Mouse (Mus musculus) heart, embryonic 14.5 days (tissue): ENCODE data around the gene Pld3. TPM values are rescaled to one million over a fixed set of nuclear protein-coding genes. Genes with fewer than 3 reads are reported as not detected.
"Not testable (repeated sequence)": the region's sequence is repeated elsewhere in the genome, so short reads cannot be mapped to it uniquely, and the experiment has no call there.

Source experiments
- ATAC-seq: fragments of 200-750 bp; cut with Nextera tagmentation; 2 replicates; pipeline ENCODE4 v1.8.0; 2017; ENCODE audit warnings: low read depth, moderate TSS enrichment; ENCODE audit not compliant: insufficient number of reproducible peaks, insufficient read depth, low FRiP score
- H3K27ac ChIP-seq, 2 experiments: fragments of 200-500 bp in 1 of 2; fragments of 300-500 bp in 1 of 2; sonication (generic) in 1 of 2; replicated peaks in 1 of 2; 2 replicates each; pipeline ENCODE4 v1.5.1; 2012 to 2014; ENCODE audit warnings: low read depth in 2 of 2, low read length in 2 of 2, control low read depth in 1 of 2, mild to moderate bottlenecking in 1 of 2, mixed read lengths in 1 of 2; ENCODE audit not compliant: control insufficient read depth in 1 of 2, insufficient read depth in 1 of 2
- H3K27me3 ChIP-seq: fragments of 300-500 bp; sonication (generic); 2 replicates; pipeline ENCODE4 v1.6.1; 2014; ENCODE audit warnings: mild to moderate bottlenecking, low read length, control low read depth; ENCODE audit not compliant: control insufficient read depth, insufficient read depth
- H3K36me3 ChIP-seq: fragments of 300-500 bp; sonication (generic); 2 replicates; pipeline ENCODE4 v1.6.1; 2014; ENCODE audit warnings: mild to moderate bottlenecking, control low read depth, low read length, mixed read lengths; ENCODE audit not compliant: control insufficient read depth, insufficient read depth
- H3K4me1 ChIP-seq, 2 experiments: fragments of 200-500 bp in 1 of 2; fragments of 300-500 bp in 1 of 2; sonication (generic) in 1 of 2; 2 replicates each; pipeline ENCODE4 v1.6.1; 2012 to 2014; ENCODE audit warnings: low read length in 2 of 2, control low read depth in 1 of 2, mixed read lengths in 1 of 2; ENCODE audit not compliant: control insufficient read depth in 2 of 2, insufficient read depth in 2 of 2
- H3K4me2 ChIP-seq: fragments of 300-500 bp; sonication (generic); 2 replicates; pipeline ENCODE4 v1.6.1; 2014; ENCODE audit warnings: mild to moderate bottlenecking, low read length
- H3K4me3 ChIP-seq, 2 experiments: fragments of 200-500 bp in 1 of 2; fragments of 300-500 bp in 1 of 2; sonication (generic) in 1 of 2; 2 replicates each; pipeline ENCODE4 v1.5.1; 2012 to 2014; ENCODE audit warnings: low read length in 2 of 2, mild to moderate bottlenecking in 2 of 2, control low read depth in 1 of 2, low read depth in 1 of 2, moderate library complexity in 1 of 2; ENCODE audit not compliant: control insufficient read depth in 1 of 2, insufficient read depth in 1 of 2
- H3K9ac ChIP-seq: fragments of 300-500 bp; sonication (generic); 2 replicates; pipeline ENCODE4 v1.6.1; 2014; ENCODE audit warnings: mild to moderate bottlenecking, low read length
- H3K9me3 ChIP-seq: fragments of 300-500 bp; sonication (generic); 2 replicates; pipeline ENCODE4 v1.6.1; 2016; ENCODE audit warnings: low read length, control low read depth; ENCODE audit not compliant: control insufficient read depth
- WGBS: fragments of 180-500 bp; shearing (Covaris S2); extraction: QIAGEN DNeasy Blood & Tissue Kit; methylation state at CpG from one replicate; pipeline ENCODE4 v1.1.7; 2014; 5-methylcytosine and 5-hydroxymethylcytosine counted together
- polyA plus RNA-seq: library from polyadenylated mRNA; unstranded; fragments of >200 nt; fragmentation: Nextera tagmentation; extraction: Ambion mirVana; gene quantifications from 2 replicates; pipeline ENCODE4 v1.2.1, GENCODE M21; 2014

Pld3 gene
- polyA plus RNA-seq, 1 experiment from 2014 or later, result 61.7 TPM

DNA sequence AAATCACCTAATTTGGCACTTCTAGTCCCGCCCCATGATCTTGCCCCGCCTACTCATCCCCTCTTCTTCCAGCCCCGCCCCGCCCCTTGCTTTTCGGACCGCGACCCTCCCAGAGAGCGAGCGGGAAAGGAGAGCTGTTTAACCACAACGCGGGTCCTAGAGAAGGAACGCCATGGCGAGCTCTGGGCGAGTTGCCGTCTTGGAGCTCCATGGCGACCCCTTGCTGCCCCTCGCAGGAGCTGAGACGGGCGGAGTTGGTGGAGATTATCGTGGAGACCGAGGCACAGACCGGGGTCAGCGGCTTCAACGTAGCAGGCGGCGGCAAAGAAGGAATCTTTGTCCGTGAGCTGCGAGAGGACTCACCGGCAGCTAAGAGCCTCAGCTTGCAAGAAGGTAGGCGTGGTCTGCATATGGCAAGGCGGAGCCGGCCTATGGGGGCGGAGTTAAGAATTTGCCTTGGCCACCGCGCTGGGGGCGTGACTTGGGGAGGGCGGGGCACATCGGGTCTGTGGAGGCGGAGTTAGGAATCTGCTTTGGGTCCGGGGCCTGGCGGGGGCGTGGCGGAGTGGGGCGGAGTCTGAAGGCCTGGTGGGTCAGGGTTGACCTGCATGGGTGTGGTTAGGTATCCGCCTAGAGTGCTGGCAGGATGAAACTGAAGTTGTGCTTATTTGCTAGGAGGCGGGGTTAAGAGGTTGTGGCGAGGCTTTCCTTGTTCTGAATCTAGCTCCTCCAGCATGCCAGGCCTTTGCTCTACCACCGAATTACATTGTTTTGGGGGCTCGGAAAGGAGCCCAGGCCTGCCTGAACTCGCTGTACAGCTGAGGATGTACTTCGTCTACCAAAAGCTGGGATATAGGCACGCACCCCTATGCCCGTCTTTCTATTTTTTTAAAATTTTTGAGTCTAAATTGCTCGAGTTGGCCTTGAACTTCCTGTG lies 45.0 kb downstream of the Pld3 start:
- Histone ChIP-seq H3K36me3 (no peaks in the 10 kb centered on the region), H3K4me3 (peak overlapping the region; percentile 69 to 78), H3K9me3 (no peaks in the 10 kb centered on the region), H3K27ac (peak overlapping the region; percentile 99), H3K4me1 (peaks cover 10 to 20% of the 10 kb centered on the region in 2 experiments), H3K9ac (peak overlapping the region; percentile 85), H3K4me2 (peak overlapping the region; percentile 75), H3K27me3 (no peaks in the 10 kb centered on the region)
- under 1% methylated on average over 54 of the region's 54 CpGs for WGBS
- peak; percentile 91 for ATAC-seq

DNA sequence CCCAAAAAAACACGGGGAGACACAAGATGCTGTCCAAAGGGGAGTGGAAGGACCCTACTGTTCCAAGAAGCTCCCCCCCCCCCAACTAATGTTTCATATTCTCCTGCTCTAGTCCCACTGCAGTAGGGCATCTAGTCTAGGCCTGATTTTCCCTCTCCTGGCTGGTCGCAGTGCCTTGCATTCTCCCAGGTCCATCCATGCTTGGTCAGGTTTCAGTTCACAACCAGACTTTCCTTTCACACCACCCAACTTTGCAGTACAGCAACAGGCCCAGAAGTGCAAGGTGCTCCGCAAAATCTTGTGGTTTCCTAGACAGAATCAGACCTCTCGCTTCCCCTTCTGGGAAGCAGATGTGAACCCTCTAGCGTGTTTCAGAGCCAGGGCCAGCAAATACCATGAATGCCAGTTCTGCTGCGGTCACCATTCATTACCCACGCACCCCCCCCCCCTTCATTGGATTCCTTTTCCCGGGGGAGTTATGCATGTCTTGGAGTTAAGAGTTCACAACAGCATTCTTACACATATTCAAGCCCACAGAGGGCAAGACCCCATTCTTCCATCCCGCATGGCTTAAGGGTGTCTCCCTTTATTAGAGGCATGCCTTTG lies 46.1 kb downstream of the Pld3 start:
- no peak for ATAC-seq
- Histone ChIP-seq H3K27me3 (no peaks in the 10 kb centered on the region), H3K36me3 (no peaks in the 10 kb centered on the region), H3K4me3 (peak overlapping the region in 1 of 2 experiments; percentile 69; a peak in 2 of 4 replicates), H3K9me3 (no peaks in the 10 kb centered on the region), H3K4me2 (peak overlapping the region; percentile 75), H3K27ac (peak overlapping the region; percentile 28 to 99), H3K4me1 (peaks cover 10 to 21% of the 10 kb centered on the region in 2 experiments), H3K9ac (peak overlapping the region; percentile 85; the same call in 1 of the 2 replicates)
- 40% methylated on average over 9 of the region's 9 CpGs for WGBS

GRCm38 (mm10) chr7:27501620-27502019 lies 51.4 kb downstream of the Pld3 start:
- no peaks in the 10 kb centered on the region for H3K36me3 ChIP-seq
- peak overlapping the region; percentile 42 to 68; a peak in 3 of 4 replicates for H3K27ac ChIP-seq
- H3K9me3 ChIP-seq, result no peaks in the 10 kb centered on the region
- H3K4me2 ChIP-seq, result no peak overlapping the region
- H3K4me3 ChIP-seq, result no peak overlapping the region
- WGBS, result 26% methylated on average over 4 of the region's 4 CpGs
- ATAC-seq, result peak; percentile 24; the same call in 1 of the 2 replicates
- H3K27me3 ChIP-seq, result no peaks in the 10 kb centered on the region
- peaks cover 14 to 20% of the 10 kb centered on the region in 2 experiments for H3K4me1 ChIP-seq
- 0 out of 2 replicates have a peak overlapping the region, but pooled peaks have one; percentile 21 for H3K9ac ChIP-seq

DNA sequence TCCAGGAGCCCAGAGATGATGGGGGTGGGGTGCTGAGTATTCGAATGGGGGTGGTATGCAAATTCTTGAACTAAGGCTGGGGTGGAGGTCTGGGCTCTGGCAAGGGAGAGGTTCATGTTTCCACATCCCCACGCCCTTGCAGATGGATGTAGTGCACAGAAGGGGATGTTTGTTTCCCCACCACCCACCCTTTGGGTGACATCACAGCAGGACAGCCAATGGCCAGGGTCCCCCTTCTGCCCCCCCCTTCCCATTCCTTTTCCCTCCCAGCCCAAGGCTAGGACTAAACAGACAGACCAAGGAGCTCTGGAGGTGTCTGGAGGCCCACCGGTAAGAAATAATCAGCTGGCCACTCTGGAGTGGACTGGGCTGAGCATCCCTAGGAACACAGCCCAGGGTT lies 54.0 kb downstream of the Pld3 start, which contains the start of gene Prx:
Gene Prx (plus strand): TSS at position 289 of the 400 bp plus-strand sequence.
- Histone ChIP-seq H3K4me3 (no peak within 1 kb of the TSS), H3K4me2 (no peak within 1 kb of the TSS), H3K36me3 (no peaks in the 10 kb centered on the region), H3K9me3 (no peaks in the 10 kb centered on the region), H3K27ac (no peak within 1 kb of the TSS), H3K4me1 (peaks cover 10 to 14% of the 10 kb centered on the region in 2 experiments), H3K9ac (no peak within 1 kb of the TSS), H3K27me3 (no peaks in the 10 kb centered on the region)
- no peak for ATAC-seq
- 47% methylated on average over 3 of the region's 3 CpGs for WGBS

- not testable (repeated sequence) for H3K4me3 ChIP-seq, H3K4me2 ChIP-seq, H3K27me3 ChIP-seq, H3K9ac ChIP-seq, H3K36me3 ChIP-seq, H3K27ac ChIP-seq, H3K9me3 ChIP-seq, ATAC-seq
- H3K4me1 ChIP-seq, result peaks cover 25 to 26% of the 10 kb centered on the region in 2 experiments
- 85% methylated on average over 8 of the region's 9 CpGs for WGBS
Observed at GRCm38 (mm10) chr7:27494659-27495367, 58.2 kb downstream of the Pld3 start.

DNA sequence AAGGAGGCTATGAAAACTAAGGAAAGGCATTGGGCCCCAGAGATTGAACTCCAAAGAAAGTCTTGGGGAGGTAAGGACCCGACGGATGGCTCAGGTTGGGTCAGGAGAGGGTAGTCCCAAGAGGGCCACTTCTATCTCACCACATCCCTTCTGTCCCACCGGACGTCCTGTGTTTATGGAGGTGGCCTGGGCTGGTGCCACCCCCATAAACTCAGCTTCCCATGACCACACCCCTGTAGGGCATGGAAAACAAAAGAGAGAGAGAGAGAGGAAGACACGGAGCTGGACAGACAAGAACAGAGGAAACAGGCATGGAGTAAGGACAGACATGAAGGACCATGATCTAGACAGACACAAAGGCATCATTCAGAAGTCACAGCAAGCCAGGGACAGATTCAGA lies 59.6 kb downstream of the Pld3 start:
- Histone ChIP-seq H3K36me3 (peaks cover 16% of the 10 kb centered on the region), H3K27ac (no peak overlapping the region), H3K27me3 (no peaks in the 10 kb centered on the region), H3K4me1 (peaks cover 33 to 37% of the 10 kb centered on the region in 2 experiments), H3K9me3 (no peaks in the 10 kb centered on the region), H3K4me2 (no peak overlapping the region), H3K4me3 (no peak overlapping the region), H3K9ac (no peak overlapping the region)
- 76% methylated on average over 5 of the region's 5 CpGs for WGBS
- no peak for ATAC-seq

GRCm38 (mm10) chr7:27493022-27493421 lies 60.0 kb downstream of the Pld3 start:
- no peaks in the 10 kb centered on the region for H3K9me3 ChIP-seq
- H3K27ac ChIP-seq, result 0 out of 4 replicates have a peak overlapping the region, but pooled peaks of 1 of the 2 experiments have one; percentile 93
- peaks cover 35 to 41% of the 10 kb centered on the region in 2 experiments for H3K4me1 ChIP-seq
- 76% methylated on average over 3 of the region's 3 CpGs for WGBS
- H3K9ac ChIP-seq, result no peak overlapping the region
- H3K4me3 ChIP-seq, result no peak overlapping the region
- no peak overlapping the region for H3K4me2 ChIP-seq
- H3K36me3 ChIP-seq, result peaks cover 16% of the 10 kb centered on the region
- no peak for ATAC-seq
- H3K27me3 ChIP-seq, result no peaks in the 10 kb centered on the region
